Mouse (Mus musculus) layer of hippocampus, postnatal 10 days (tissue): ENCODE measurements around the gene Lyst. TPM values are rescaled to one million over a fixed set of nuclear protein-coding genes. Genes with fewer than 3 reads are reported as not detected.

ENCODE experiments used
- DNase-seq, 2 experiments: peaks; one replicate each; pipeline ENCODE4 v3.0.0; 2021; ENCODE audit warnings: low spot score in 2 of 2
- total RNA-seq, 2 experiments: library from RNA; stranded (reverse); gene quantifications; 2 replicates each; pipeline ENCODE4 v1.2.3; 2021

Gene Lyst
- total RNA-seq, 2 experiments from 2014 or later = 44.3 to 47.5 TPM

DNA sequence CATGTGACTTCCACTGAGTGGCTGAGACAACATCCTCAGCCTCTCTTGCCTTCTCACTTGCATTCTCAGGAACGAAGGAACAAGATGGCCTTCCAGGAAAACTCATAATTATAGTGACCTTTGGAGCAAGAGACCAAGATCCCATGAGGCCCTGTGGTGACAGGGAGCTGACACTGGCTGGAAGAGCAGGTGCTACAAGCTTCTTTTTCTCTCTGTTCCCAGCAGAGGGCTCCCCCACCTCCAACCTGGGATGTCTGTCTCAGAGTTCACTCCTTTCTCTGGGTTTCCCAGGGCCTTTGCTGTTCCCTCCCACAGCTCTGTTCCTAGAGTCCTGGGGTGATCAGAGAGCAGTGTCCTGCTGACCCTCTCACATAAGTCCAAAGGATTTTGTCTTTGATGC lies 237.9 kb downstream of the Lyst start:
- no peak for DNase-seq

Other genes starting within 250 kb of the Lyst start
- gene Gpr137b, start 196.4 kb upstream of the Lyst start, total RNA-seq = 10 to 100 TPM; 20.0 to 21.9 TPM
- 10 to 100 TPM; 28.3 to 29.5 TPM for gene Nid1, start 152.8 kb upstream of the Lyst start, total RNA-seq
- 100 to 1,000 TPM; 101 to 111 TPM for gene Gng4, start 193.7 kb downstream of the Lyst start, total RNA-seq